Mouse (Mus musculus): ENCODE data around the gene Amn. TPM values are rescaled to one million over a fixed set of nuclear protein-coding genes. Genes with fewer than 3 reads are reported as not detected.

Amn gene
- total and polyA plus RNA-seq, 3 experiments, result 0.12 to 0.14 TPM; not detected in 1

- no peak for DNase-seq (ENCODE audit: low read depth, low spot score)
- Histone ChIP-seq H3K4me3 (ENCODE audit: control insufficient read depth in 1 of 2, insufficient read depth in 1 of 2, low read depth in 2 of 2, low read length in 2 of 2) (no peak overlapping the region), H3K27me3 (ENCODE audit: control insufficient read depth in 1 of 2, insufficient read depth in 2 of 2, low read length in 2 of 2) (no peaks in the 10 kb centered on the region), H3K79me2 (ENCODE audit: control insufficient read depth, insufficient read depth, low read length, poor library complexity) (no peaks in the 10 kb centered on the region), H3K27ac (ENCODE audit: control insufficient read depth, low read depth, low read length) (no peak overlapping the region), H3K4me1 (ENCODE audit: control insufficient read depth in 1 of 2, insufficient read depth in 2 of 2, low read length in 2 of 2) (no peaks in the 10 kb centered on the region), H3K36me3 (ENCODE audit: control insufficient read depth in 1 of 2, insufficient read depth in 2 of 2, low read length in 2 of 2) (peaks cover 0 to 9% of the 10 kb centered on the region in 2 experiments; a peak in 2 of 4 replicates), H3K9ac (ENCODE audit: control insufficient read depth, low read depth, low read length, poor library complexity, severe bottlenecking) (no peak overlapping the region), H3K9me3 (replicated peaks; ENCODE audit: insufficient read depth, low read length) (no peaks in the 10 kb centered on the region)
- TF ChIP-seq GATA1 (IDR thresholded peaks at IDR 0.05; ENCODE audit: low read depth, low read length), result no peak
- no peak for TF ChIP-seq MYC (IDR thresholded peaks at IDR 0.05; ENCODE audit: low read depth, low read length)
- no peak for TF ChIP-seq ZMIZ1 (IDR thresholded peaks at IDR 0.05; ENCODE audit: low read depth, low read length)
- TF ChIP-seq SMC3 (IDR thresholded peaks at IDR 0.05; ENCODE audit: low read depth, low read length), result no peak
- no peak for TF ChIP-seq MAX (IDR thresholded peaks at IDR 0.05; ENCODE audit: low read length)
- TF ChIP-seq USF1 (IDR thresholded peaks at IDR 0.05; ENCODE audit: low read depth, low read length), result no peak
These were observed 35.3 kb upstream of the Amn start for GRCm38 (mm10) chr12:111235631-111236030.

GRCm38 (mm10) chr12:111237611-111238188 lies 33.2 kb upstream of the Amn start:
- Histone ChIP-seq H3K4me3 (ENCODE audit: control insufficient read depth in 1 of 2, insufficient read depth in 1 of 2, low read depth in 2 of 2, low read length in 2 of 2) (no peak overlapping the region), H3K4me1 (ENCODE audit: control insufficient read depth in 1 of 2, insufficient read depth in 2 of 2, low read length in 2 of 2) (no peaks in the 10 kb centered on the region), H3K9ac (ENCODE audit: control insufficient read depth, low read depth, low read length, poor library complexity, severe bottlenecking) (no peak overlapping the region), H3K79me2 (ENCODE audit: control insufficient read depth, insufficient read depth, low read length, poor library complexity) (no peaks in the 10 kb centered on the region), H3K36me3 (ENCODE audit: control insufficient read depth in 1 of 2, insufficient read depth in 2 of 2, low read length in 2 of 2) (peaks cover 0 to 5% of the 10 kb centered on the region in 2 experiments; a peak in 2 of 4 replicates), H3K27ac (ENCODE audit: control insufficient read depth, low read depth, low read length) (no peak overlapping the region), H3K9me3 (replicated peaks; ENCODE audit: insufficient read depth, low read length) (no peaks in the 10 kb centered on the region), H3K27me3 (ENCODE audit: control insufficient read depth in 1 of 2, insufficient read depth in 2 of 2, low read length in 2 of 2) (no peaks in the 10 kb centered on the region)
- TF ChIP-seq CHD2 (IDR thresholded peaks at IDR 0.05; ENCODE audit: low read length) (no peak), TCF12 (IDR thresholded peaks at IDR 0.05; ENCODE audit: low read depth, low read length) (no peak), MAFK (IDR thresholded peaks at IDR 0.05; ENCODE audit: borderline replicate concordance, low read depth, low read length) (no peak), RCOR1 (IDR thresholded peaks at IDR 0.05; ENCODE audit: low read depth, low read length) (no peak), RAD21 (IDR thresholded peaks at IDR 0.05; ENCODE audit: low read depth, low read length) (no peak), MAX (IDR thresholded peaks at IDR 0.05; ENCODE audit: low read length) (no peak), ZC3H11A (IDR thresholded peaks at IDR 0.05; ENCODE audit: low read depth, low read length) (no peak)
- no peak for DNase-seq (ENCODE audit: low read depth, low spot score)

DNA sequence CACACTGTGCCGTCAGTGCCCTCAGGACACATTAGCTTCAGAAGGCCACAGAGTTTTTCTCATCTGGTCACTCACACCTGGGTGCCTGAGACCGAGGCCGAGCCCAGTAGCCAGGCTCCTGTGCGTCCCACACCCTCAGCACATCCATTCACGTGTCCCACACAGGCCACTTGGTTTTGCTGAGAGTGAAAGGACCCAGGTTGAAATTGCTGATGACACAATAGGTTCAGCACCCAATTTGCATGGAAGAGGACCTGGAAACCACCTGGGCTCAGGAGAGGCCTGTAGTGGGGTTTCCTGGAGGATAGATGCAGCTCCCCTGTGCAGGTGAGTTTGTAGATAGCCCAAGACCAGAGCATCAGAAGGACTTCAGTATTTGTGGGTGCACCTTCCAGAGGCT lies 32.5 kb upstream of the Amn start:
- no peaks in the 10 kb centered on the region for H3K9me3 ChIP-seq (replicated peaks; ENCODE audit: insufficient read depth, low read length)
- no peaks in the 10 kb centered on the region for H3K79me2 ChIP-seq (ENCODE audit: control insufficient read depth, insufficient read depth, low read length, poor library complexity)
- H3K4me1 ChIP-seq (ENCODE audit: control insufficient read depth in 1 of 2, insufficient read depth in 2 of 2, low read length in 2 of 2), result no peaks in the 10 kb centered on the region
- H3K9ac ChIP-seq (ENCODE audit: control insufficient read depth, low read depth, low read length, poor library complexity, severe bottlenecking), result no peak overlapping the region
- H3K27me3 ChIP-seq (ENCODE audit: control insufficient read depth in 1 of 2, insufficient read depth in 2 of 2, low read length in 2 of 2), result no peaks in the 10 kb centered on the region
- H3K27ac ChIP-seq (ENCODE audit: control insufficient read depth, low read depth, low read length), result no peak overlapping the region
- no peak overlapping the region for H3K4me3 ChIP-seq (ENCODE audit: control insufficient read depth in 1 of 2, insufficient read depth in 1 of 2, low read depth in 2 of 2, low read length in 2 of 2)
- H3K36me3 ChIP-seq (ENCODE audit: control insufficient read depth in 1 of 2, insufficient read depth in 2 of 2, low read length in 2 of 2), result peaks cover 0 to 5% of the 10 kb centered on the region in 2 experiments; a peak in 2 of 4 replicates
- DNase-seq (ENCODE audit: low read depth, low spot score), result no peak
- no peak for TF ChIP-seq E2F4 (IDR thresholded peaks at IDR 0.05; ENCODE audit: borderline replicate concordance, low read depth, low read length)
- no peak for TF ChIP-seq GABPA (IDR thresholded peaks at IDR 0.05; ENCODE audit: low read depth, low read length)
- no peak for TF ChIP-seq NELFE (IDR thresholded peaks at IDR 0.05; ENCODE audit: low read depth, low read length)
- TF ChIP-seq ZNF384 (IDR thresholded peaks at IDR 0.05; ENCODE audit: low read depth, low read length), result no peak
- TF ChIP-seq ZC3H11A (IDR thresholded peaks at IDR 0.05; ENCODE audit: low read depth, low read length), result no peak
- no peak for TF ChIP-seq UBTF (IDR thresholded peaks at IDR 0.05; ENCODE audit: borderline replicate concordance, insufficient read depth, low read depth, low read length)
- no peak for TF ChIP-seq POLR2AphosphoS5 (IDR thresholded peaks at IDR 0.05; ENCODE audit: borderline replicate concordance, low read depth, low read length)
- no peak for TF ChIP-seq POLR2A (IDR thresholded peaks at IDR 0.05; ENCODE audit: control insufficient read depth in 1 of 2, insufficient read depth in 1 of 2, low read depth in 1 of 2, low read length in 2 of 2, poor library complexity in 1 of 2)
- no peak for TF ChIP-seq MAX (IDR thresholded peaks at IDR 0.05; ENCODE audit: low read length)
- TF ChIP-seq TBP (IDR thresholded peaks at IDR 0.05; ENCODE audit: low read depth, low read length), result no peak
- no peak for TF ChIP-seq HCFC1 (IDR thresholded peaks at IDR 0.05; ENCODE audit: low read depth, low read length)
- TF ChIP-seq MEF2A (IDR thresholded peaks at IDR 0.05; ENCODE audit: extremely low read depth, insufficient replicate concordance, low read depth, low read length, poor library complexity, severe bottlenecking), result no peak
- TF ChIP-seq ETS1 (IDR thresholded peaks at IDR 0.05; ENCODE audit: low read depth, low read length), result no peak
- TF ChIP-seq BHLHE40 (IDR thresholded peaks at IDR 0.05; ENCODE audit: borderline replicate concordance, low read depth, low read length), result no peak
- TF ChIP-seq CTCF (IDR thresholded peaks at IDR 0.05 in 2 of 3, conservative IDR thresholded peaks at IDR 0.05 in 1 of 3; ENCODE audit: control insufficient read depth in 1 of 3, insufficient read depth in 1 of 3, low read depth in 2 of 3, low read length in 3 of 3, poor library complexity in 1 of 3, severe bottlenecking in 1 of 3), result no peak
- no peak for TF ChIP-seq SMC3 (IDR thresholded peaks at IDR 0.05; ENCODE audit: low read depth, low read length)
- no peak for TF ChIP-seq ELF1 (IDR thresholded peaks at IDR 0.05; ENCODE audit: low read depth, low read length)
- no peak for TF ChIP-seq RCOR1 (IDR thresholded peaks at IDR 0.05; ENCODE audit: low read depth, low read length)

Data from MEL (cell line).